Mouse (Mus musculus) retina, postnatal 7 days (tissue): ENCODE results near the gene Uchl4.
"Not testable (repeated sequence)": the region's sequence is repeated elsewhere in the genome, so short reads cannot be mapped to it uniquely, and the experiment has no call there.

Experiments used
- DNase-seq: peaks from one replicate; pipeline ENCODE4 v3.0.0-alpha.2; 2012; ENCODE audit warnings: low read depth, low spot score

Uchl4 gene

DNA sequence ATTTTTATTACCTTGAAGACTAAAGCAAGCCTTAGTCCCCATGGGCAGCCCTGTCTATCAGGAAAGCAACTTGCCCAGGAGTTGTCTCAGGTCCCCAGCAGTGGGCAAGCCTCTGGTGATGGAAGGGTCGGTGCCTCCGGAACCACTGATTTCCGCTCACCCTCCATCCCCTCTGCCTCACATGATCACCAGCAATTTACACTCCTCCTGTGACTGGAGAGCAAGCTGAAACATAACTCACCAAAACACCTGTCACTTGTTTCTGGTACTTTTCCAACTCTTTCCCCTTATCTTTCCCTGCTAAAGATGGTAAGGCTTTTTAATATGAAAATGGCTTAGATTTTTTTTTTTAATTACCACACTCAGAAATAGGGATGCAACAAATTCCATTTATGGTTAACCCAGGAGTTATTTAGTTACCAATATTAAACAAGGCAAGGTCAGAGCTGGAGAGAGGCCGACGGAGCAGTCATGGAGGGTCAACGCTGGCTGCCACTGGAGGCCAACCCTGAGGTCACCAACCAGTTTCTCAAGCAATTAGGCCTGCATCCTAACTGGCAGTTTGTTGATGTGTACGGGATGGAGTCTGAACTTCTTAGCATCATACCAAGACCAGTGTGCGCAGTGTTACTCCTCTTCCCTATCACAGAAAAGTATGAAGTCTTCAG, at the start of gene Uchl4:
Gene Uchl4, plus strand, starts transcription at position 434 of the 668 bp plus-strand sequence.
- no peak for DNase-seq

- DNase-seq, result no peak
Observed at GRCm38 (mm10) chr9:64193879-64194278, 41.1 kb upstream of the Uchl4 start.

DNA sequence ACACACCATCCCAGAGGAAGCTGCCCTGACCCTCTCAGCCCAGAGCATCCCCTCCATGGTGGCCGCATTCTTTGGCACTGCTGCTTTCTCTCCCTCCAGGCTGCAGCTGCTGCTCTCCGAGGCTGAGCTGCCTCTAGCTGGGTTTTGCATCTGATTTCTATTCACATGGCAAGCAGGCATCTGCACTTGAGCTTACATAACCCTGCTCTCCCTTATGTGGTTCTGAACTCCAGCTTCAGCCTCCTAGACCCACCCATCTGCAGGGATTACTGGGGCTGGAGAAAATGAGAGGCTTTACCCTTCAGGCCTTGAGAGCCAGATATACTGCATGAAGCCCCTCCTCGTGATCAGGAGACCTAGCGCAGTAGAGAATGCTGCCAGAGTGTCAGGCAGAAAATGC, 39.4 kb upstream of the Uchl4 start:
- DNase-seq, result no peak

DNA sequence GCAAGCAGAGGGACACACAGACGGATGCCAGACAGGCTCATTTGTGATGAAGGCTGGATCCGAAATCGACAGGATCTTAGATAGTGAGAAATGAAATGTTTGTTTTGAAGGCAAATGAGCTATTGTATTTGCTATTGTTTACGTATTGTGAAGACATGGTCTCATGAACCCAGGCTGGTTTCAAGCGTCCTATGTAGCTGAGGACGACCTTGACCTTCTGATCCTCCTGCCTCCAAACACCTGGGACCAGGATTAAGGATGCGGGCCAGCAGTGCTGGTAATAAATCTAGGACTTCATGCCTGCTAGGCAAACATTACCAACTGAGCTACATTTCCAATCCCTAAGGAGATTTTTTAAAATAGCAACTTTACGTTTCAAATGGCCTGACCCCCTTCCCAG, 37.5 kb upstream of the Uchl4 start:
- DNase-seq, result no peak

- no peak for DNase-seq
Observed at GRCm38 (mm10) chr9:64198068-64198762, 36.8 kb upstream of the Uchl4 start.

DNA sequence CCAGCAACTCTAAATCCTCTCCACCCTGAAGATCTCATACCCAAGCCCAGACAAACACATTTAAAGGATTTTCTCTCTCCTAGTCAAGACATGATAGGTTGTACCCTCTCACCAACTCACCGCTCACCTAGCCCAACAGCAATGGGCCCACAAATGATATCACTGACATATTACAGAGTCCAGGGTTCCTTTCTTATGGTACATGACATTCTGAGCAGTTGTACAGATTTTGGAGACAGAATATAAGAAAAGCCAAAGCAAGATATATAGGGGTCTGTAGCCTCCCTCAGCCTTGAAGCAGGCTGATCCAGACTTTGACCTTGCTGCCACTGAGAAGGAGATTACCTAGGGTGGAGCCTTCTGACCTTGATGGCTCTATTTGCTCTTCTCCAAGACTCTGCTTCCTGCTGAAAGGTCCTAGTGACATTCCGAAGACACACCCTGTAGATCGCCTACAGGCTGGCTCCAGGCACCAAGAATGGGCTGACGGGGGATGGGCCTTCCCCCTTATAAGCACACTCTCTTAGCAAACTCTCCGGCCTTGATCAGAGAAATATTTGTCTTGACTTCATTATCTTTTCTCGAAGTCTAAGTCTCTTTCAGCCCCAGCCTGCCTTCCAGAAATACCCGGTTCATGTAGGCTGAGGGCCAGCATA, 36.1 kb upstream of the Uchl4 start:
- DNase-seq, result not testable (repeated sequence)

GRCm38 (mm10) chr9:64199897-64200296, 35.1 kb upstream of the Uchl4 start:
- DNase-seq, result no peak

DNA sequence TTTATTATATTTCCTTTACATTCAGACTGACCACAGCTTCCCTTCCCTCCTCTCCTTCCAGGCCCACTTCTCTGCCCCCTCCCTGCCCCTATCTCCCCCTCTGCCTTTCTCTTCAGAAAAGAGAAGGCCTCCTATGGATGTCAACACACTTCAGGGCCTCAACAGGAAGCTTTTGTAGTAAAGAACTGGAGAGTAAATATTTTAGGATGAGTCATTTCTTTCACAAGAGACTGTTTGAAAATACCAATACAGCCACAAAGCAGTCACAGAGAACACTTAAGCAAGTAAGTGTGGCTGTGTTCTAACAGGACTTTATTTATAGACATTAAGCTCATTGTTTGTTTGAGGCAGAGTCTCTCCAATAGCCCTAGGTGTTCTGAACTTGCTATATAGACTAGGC, 32.7 kb upstream of the Uchl4 start:
- no peak for DNase-seq

GRCm38 (mm10) chr9:64202866-64203265, 32.1 kb upstream of the Uchl4 start:
- no peak for DNase-seq

GRCm38 (mm10) chr9:64207509-64208084, 27.4 kb upstream of the Uchl4 start:
- DNase-seq, result no peak

- no peak for DNase-seq
Observed at GRCm38 (mm10) chr9:64214452-64214851, 20.5 kb upstream of the Uchl4 start.

DNA sequence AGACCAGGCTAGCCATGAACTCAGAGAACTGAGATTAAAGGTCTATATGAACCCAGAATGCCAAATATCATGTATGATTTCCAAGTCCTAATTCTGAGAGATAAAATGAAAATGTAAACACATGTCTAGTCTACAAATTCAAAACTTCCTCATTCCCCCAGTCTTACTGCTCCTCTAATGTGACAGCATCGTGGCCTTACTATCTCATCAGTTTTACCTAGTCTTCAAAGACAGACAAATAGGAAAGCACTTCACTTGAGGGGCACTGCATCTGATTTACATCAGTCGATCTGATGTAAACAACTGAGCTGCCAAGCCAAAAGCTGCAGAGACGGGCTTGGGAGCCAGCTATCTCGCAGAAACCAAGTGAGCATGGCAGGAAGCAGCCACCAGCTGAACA, 18.9 kb upstream of the Uchl4 start:
- DNase-seq, result no peak

- no peak for DNase-seq
Observed at GRCm38 (mm10) chr9:64216641-64217040, 18.4 kb upstream of the Uchl4 start.

- no peak for DNase-seq
Observed at GRCm38 (mm10) chr9:64217887-64218286, 17.1 kb upstream of the Uchl4 start.

- no peak for DNase-seq
Observed at GRCm38 (mm10) chr9:64219305-64219704, 15.7 kb upstream of the Uchl4 start.

GRCm38 (mm10) chr9:64219772-64220420, 15.1 kb upstream of the Uchl4 start:
- no peak for DNase-seq

GRCm38 (mm10) chr9:64220603-64221002, 14.4 kb upstream of the Uchl4 start:
- DNase-seq, result no peak

- no peak for DNase-seq
Observed at GRCm38 (mm10) chr9:64221480-64221879, 13.5 kb upstream of the Uchl4 start.

DNA sequence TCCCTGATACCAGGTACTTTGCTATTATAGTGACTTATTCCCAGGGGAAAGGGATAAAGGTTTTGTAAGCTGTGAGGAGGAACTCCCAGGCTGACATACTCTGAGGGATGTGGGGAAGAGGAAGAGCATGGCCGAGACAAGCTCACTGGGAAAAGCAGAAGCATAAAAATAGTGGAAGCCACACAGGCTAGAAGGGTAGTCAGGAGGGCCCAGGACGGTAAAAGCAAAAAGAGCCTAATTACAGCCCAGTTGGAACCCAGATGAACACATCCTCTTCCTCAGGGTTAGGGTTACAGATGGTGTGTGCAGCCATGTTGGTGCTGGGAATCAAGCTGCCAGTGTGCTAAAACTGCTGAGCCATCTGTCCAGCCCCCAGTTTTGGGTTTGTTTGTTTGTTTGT, 12.9 kb upstream of the Uchl4 start:
- no peak for DNase-seq

GRCm38 (mm10) chr9:64225805-64226204, 9.2 kb upstream of the Uchl4 start:
- no peak for DNase-seq

DNA sequence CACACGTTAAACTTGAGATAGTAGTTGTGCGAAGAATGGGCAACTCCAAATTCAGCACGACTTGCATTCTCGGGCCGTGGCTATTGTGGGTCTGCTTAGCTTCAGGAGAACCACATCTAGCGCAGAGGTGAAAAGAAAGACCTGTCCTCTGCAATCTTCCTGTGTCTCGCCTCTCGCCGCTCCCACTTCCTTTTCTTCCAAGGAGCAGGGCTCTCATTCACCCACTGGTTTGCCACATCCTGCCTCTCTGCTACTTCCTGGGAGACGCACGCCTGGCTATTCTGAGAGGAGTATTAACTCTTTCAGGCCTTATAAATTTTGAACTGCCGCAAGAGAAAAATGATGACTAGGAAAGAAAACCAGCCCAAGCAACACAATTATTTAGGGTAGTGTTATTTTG, 7.3 kb upstream of the Uchl4 start:
- no peak for DNase-seq

DNA sequence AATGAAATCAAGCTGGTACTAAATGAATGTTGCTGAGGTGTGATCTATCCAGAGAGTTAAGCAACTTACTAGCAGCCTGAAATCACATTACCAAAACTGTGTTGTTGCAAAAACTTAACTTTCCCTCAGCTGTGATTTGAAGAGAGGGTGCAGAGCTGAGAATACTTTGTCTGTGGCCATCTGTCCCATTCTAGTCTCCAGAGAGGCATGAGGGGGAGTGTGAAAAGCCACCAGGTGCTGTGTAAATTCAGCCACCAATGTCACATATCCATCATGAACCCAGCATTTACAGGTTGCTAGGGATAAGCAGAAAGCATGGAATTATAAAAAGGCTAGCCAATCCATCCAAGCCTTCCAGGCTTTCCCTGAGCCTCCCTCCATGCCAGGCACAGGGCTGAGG, 6.0 kb upstream of the Uchl4 start:
- no peak for DNase-seq
